Mouse (Mus musculus) cerebellum, postnatal 14 days (tissue): ENCODE results near the gene Ric1.
"Not testable (repeated sequence)": the region's sequence is repeated elsewhere in the genome, so short reads cannot be mapped to it uniquely, and the experiment has no call there.

Experiments
- DNase-seq, 2 experiments: peaks; one replicate each; pipeline ENCODE4 v3.0.0; 2021; ENCODE audit warnings: mixed read lengths in 2 of 2

The Ric1 gene

GRCm38 (mm10) chr19:29498842-29499456 is 23.1 kb upstream of the Ric1 start:
- no peak for DNase-seq

- DNase-seq = no peak
These were observed 21.7 kb upstream of the Ric1 start for GRCm38 (mm10) chr19:29500333-29500732.

- peak; percentile 30 to 58 for DNase-seq
These were observed 21.0 kb upstream of the Ric1 start for GRCm38 (mm10) chr19:29501106-29501505.

GRCm38 (mm10) chr19:29501507-29501906 is 20.6 kb upstream of the Ric1 start:
- DNase-seq = peak; percentile 89 to 90

GRCm38 (mm10) chr19:29504131-29504530 is 18.0 kb upstream of the Ric1 start:
- no peak for DNase-seq

- no peak for DNase-seq
These were observed 16.5 kb upstream of the Ric1 start for GRCm38 (mm10) chr19:29505617-29506016.

GRCm38 (mm10) chr19:29508208-29508607 is 13.9 kb upstream of the Ric1 start:
- DNase-seq = no peak

GRCm38 (mm10) chr19:29509857-29510256 is 12.2 kb upstream of the Ric1 start:
- no peak for DNase-seq

GRCm38 (mm10) chr19:29511826-29512225 is 10.3 kb upstream of the Ric1 start:
- DNase-seq = no peak

- no peak for DNase-seq
These were observed 8.8 kb upstream of the Ric1 start for GRCm38 (mm10) chr19:29513111-29513766.

- no peak for DNase-seq
These were observed 8.0 kb upstream of the Ric1 start for GRCm38 (mm10) chr19:29514130-29514529.

- DNase-seq = no peak
These were observed 6.7 kb upstream of the Ric1 start for GRCm38 (mm10) chr19:29515386-29515785.

- DNase-seq = no peak
These were observed 6.1 kb upstream of the Ric1 start for GRCm38 (mm10) chr19:29515991-29516390.

GRCm38 (mm10) chr19:29518409-29518808 is 3.7 kb upstream of the Ric1 start:
- DNase-seq = no peak

- DNase-seq = no peak
These were observed 3.2 kb upstream of the Ric1 start for GRCm38 (mm10) chr19:29518922-29519321.

- DNase-seq = no peak
These were observed 1.0 kb upstream of the Ric1 start for GRCm38 (mm10) chr19:29520996-29521560.

- DNase-seq = no peak
These were observed 555 bp downstream of the Ric1 start for GRCm38 (mm10) chr19:29522445-29523229.

GRCm38 (mm10) chr19:29523230-29523582 is 1.1 kb downstream of the Ric1 start:
- peak in 1 of 2 experiments; percentile 10 for DNase-seq

GRCm38 (mm10) chr19:29523701-29524100 is 1.6 kb downstream of the Ric1 start:
- DNase-seq = no peak

GRCm38 (mm10) chr19:29524614-29525013 is 2.5 kb downstream of the Ric1 start:
- DNase-seq = peak; percentile 47 to 53

GRCm38 (mm10) chr19:29525588-29525987 is 3.5 kb downstream of the Ric1 start:
- not testable (repeated sequence) for DNase-seq

- DNase-seq = no peak
These were observed 4.8 kb downstream of the Ric1 start for GRCm38 (mm10) chr19:29526837-29527236.

GRCm38 (mm10) chr19:29527299-29527698 is 5.2 kb downstream of the Ric1 start:
- DNase-seq = no peak

- DNase-seq = no peak
These were observed 6.5 kb downstream of the Ric1 start for GRCm38 (mm10) chr19:29528568-29528967.
